Mouse (Mus musculus): ENCODE results near the gene Ccdc6. TPM values are rescaled to one million over a fixed set of nuclear protein-coding genes. Genes with fewer than 3 reads are reported as not detected.

Gene Ccdc6
- polyA plus RNA-seq, 1 experiment from 2014 or later, result 8.9 TPM

DNA sequence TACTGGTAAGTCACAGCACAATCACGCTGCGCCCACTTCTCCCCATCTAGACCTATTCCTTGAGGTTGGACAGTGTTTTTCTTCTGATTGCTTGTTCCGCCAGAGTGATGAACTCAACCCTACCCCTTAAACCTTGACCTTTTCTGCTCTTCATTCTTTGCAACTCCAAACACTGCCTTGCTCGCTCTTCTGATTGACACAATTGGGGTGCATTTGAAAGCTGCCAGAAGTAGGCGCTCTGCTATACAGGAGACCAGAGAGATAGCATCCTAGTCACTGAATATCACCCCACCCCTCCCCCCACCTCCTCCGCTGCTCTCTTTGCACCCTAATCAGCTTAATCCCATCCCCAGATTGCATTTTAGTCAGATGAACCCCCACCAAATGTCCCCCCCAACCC, 27.6 kb upstream of the Ccdc6 start:
- no peak overlapping the region for H3K27ac ChIP-seq
- no peak overlapping the region for H3K9ac ChIP-seq

DNA sequence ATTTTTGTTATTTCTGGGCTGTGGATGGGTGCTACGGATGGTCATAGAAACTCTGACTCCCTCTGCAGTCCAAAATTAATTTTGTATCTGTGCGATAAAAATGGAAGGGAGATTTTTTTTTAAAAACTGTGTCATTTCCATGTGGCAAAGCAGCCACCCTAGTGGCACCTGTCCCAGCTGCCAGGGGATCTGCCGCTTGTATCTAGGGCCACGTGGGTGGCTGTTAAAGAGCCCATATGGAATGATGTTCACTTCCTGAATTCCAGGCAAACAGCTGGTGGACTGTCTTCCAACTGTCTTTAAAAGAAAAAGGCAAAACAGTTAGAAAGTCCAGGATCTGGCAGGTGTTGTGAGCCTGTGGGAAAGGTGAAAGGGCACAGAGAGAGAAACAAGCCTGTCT, 25.6 kb upstream of the Ccdc6 start:
- Histone ChIP-seq H3K4me3 (replicated peaks) (no peak overlapping the region), H3K9me3 (replicated peaks) (peaks cover 6% of the 10 kb centered on the region; the same call in 1 of the 2 replicates), H3K9ac (no peak overlapping the region), H3K36me3 (no peaks in the 10 kb centered on the region), H3K27me3 (no peaks in the 10 kb centered on the region), H3K4me2 (no peak overlapping the region), H3K27ac (no peak overlapping the region), H3K4me1 (replicated peaks) (no peaks in the 10 kb centered on the region)
- 73% methylated on average over 4 of the region's 4 CpGs for WGBS (ENCODE audit: insufficient replicate concordance)
- DNase-seq (no peak), ATAC-seq (ENCODE audit: low read depth) (no peak)

More for the DNA sequence above, 27.6 kb upstream of the Ccdc6 start:
- Histone ChIP-seq H3K36me3 (no peaks in the 10 kb centered on the region), H3K4me2 (no peak overlapping the region), H3K4me3 (replicated peaks) (no peak overlapping the region), H3K9me3 (replicated peaks) (peaks cover 6% of the 10 kb centered on the region; the same call in 1 of the 2 replicates), H3K27me3 (no peaks in the 10 kb centered on the region), H3K4me1 (replicated peaks) (no peaks in the 10 kb centered on the region)
- 42% methylated on average over 6 of the region's 6 CpGs for WGBS (ENCODE audit: insufficient replicate concordance)
- ATAC-seq (ENCODE audit: low read depth) (no peak), DNase-seq (no peak)

DNA sequence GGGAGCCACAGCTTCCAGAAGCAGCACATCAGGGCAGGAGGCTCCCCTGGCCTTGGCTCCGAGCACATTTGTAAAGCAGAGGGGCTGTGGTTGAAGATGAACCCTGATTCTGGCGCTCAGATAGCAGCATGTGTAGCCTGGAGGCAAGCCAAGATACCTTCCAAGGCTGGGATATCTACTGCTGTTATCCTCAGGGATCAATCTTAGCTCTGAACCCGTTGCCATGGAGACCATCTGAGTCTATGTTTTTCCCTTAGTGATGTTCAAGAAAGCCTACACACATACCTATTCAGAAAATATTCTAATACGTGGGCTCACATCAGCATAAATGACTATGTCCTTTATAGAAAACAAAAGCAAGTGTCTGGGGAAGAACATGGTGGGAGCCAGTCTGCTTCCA, 19.5 kb upstream of the Ccdc6 start:
- Histone ChIP-seq H3K27ac (no peak overlapping the region), H3K27me3 (no peaks in the 10 kb centered on the region), H3K4me2 (no peak overlapping the region), H3K9ac (no peak overlapping the region), H3K4me1 (replicated peaks) (no peaks in the 10 kb centered on the region), H3K4me3 (replicated peaks) (no peak overlapping the region), H3K36me3 (no peaks in the 10 kb centered on the region), H3K9me3 (replicated peaks) (no peaks in the 10 kb centered on the region)
- 50% methylated on average over 4 of the region's 4 CpGs for WGBS (ENCODE audit: insufficient replicate concordance)
- no peak for DNase-seq
- no peak for ATAC-seq (ENCODE audit: low read depth)

DNA sequence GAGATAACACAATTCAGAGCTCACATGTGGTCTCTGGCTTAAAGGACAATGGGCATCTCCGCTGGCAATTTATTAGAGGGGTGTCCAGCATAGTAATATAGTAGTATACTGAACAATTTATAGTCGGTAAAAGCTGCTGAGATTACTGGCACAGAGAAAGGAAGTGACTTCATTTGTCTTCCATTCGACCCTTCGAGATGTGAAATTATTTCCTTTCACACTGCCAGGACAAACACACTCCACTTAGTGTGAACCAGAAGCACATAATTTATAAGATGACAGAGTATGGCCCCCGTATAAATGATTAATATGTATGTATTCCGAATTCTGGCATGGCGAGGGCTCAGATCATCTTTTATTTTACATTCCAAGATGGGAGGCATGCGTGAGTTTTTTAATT, 16.0 kb upstream of the Ccdc6 start:
- no peaks in the 10 kb centered on the region for H3K36me3 ChIP-seq
- DNase-seq (no peak), ATAC-seq (ENCODE audit: low read depth) (no peak)
- no peaks in the 10 kb centered on the region for H3K4me1 ChIP-seq (replicated peaks)
- no peaks in the 10 kb centered on the region for H3K9me3 ChIP-seq (replicated peaks)
- no peak overlapping the region for H3K4me3 ChIP-seq (replicated peaks)
- H3K27me3 ChIP-seq, result no peaks in the 10 kb centered on the region
- no peak overlapping the region for H3K4me2 ChIP-seq
- no peak overlapping the region for H3K9ac ChIP-seq
- 57% methylated on average over 8 of the region's 8 CpGs for WGBS (ENCODE audit: insufficient replicate concordance)
- no peak overlapping the region for H3K27ac ChIP-seq

DNA sequence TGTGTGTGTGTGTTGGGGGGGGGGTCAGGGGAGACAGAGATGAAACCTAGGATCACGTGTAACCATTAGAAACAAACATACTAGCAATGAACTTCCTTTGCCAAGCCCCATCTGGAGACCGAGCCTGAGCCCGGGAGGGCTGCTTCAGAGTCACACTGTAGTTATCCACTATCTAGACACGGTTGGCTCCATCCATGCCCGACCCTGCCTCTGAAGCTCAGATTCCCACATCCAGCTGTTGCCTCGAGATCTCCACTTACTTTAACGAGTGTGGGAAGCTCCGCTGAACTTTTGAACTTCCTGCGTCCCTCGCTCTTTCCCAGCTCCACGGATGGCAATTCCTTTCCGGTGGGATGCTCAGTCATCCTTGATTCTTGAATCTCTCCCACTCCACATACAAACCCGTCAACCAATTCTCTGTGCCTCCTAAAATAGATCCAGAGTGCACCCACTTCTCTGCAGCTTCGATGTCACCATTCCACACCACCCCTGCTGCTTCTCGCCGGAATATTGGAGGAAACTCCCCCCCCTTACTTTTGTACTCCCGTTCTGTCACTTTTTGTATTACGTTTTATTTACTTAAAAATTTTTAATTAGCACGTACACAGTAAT, 15.3 kb upstream of the Ccdc6 start:
- Histone ChIP-seq H3K9ac (no peak overlapping the region), H3K9me3 (replicated peaks) (no peaks in the 10 kb centered on the region), H3K36me3 (no peaks in the 10 kb centered on the region), H3K4me2 (no peak overlapping the region), H3K27ac (no peak overlapping the region), H3K4me3 (replicated peaks) (no peak overlapping the region), H3K27me3 (no peaks in the 10 kb centered on the region), H3K4me1 (replicated peaks) (no peaks in the 10 kb centered on the region)
- DNase-seq (no peak), ATAC-seq (ENCODE audit: low read depth) (no peak)
- 62% methylated on average over 19 of the region's 19 CpGs for WGBS (ENCODE audit: insufficient replicate concordance)

DNA sequence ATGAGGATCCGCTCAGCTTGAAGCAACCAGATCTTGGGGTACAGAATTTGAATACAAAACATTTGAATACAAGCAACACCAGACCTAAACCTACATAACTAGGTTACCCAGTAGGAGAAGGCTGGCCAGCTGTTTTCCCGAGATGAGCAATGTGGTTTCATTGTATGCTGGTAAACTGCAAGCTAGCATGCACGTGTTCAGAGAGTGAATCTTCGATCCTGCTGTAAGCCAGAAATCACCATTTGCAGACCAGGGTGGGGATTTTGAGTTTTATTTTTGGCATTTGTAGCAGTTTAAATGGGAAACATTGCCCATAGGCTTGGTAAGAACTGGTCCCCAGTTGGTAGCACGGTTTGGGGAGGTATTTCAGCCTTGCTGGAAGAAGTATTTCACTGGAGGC, 13.7 kb upstream of the Ccdc6 start:
- Histone ChIP-seq H3K4me2 (no peak overlapping the region), H3K27ac (no peak overlapping the region), H3K4me1 (replicated peaks) (no peaks in the 10 kb centered on the region), H3K4me3 (replicated peaks) (no peak overlapping the region), H3K36me3 (no peaks in the 10 kb centered on the region), H3K27me3 (no peaks in the 10 kb centered on the region), H3K9me3 (replicated peaks) (peaks cover 6% of the 10 kb centered on the region; the same call in 1 of the 2 replicates), H3K9ac (no peak overlapping the region)
- WGBS (ENCODE audit: insufficient replicate concordance), result 59% methylated on average over 5 of the region's 5 CpGs
- DNase-seq, result no peak
- no peak for ATAC-seq (ENCODE audit: low read depth)

DNA sequence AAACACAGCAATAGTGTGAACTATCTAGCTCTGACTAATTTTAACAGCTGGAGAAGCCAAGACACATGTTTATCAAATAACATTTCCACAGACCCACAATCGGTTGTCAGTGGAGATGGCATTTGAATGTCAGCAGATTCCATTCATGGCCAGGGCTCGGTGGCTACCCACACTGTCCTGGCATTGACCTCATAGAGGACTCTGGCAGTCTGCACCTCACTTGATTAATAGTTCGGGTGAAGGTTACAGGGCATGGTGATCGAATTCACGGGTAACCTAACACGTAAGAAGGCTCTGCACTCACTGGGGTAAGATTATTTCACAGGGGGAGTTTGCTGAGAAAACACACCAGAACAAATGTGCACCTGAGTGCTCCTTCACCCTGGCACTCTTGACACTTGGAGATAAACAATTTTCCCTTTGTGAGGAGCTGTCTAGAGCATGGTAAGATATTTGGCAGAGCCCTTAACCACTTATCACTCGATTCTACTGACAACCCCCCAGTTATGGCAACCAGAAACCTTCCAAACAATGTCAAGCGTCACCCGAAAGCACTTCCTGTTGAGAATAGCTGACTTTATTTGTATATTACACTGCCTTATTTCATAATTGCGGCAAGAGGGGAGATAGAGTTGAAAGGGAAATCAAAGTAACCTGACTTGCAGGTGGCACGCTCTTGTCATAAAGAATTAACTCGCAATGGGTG, 11.5 kb upstream of the Ccdc6 start:
- no peaks in the 10 kb centered on the region for H3K4me1 ChIP-seq (replicated peaks)
- H3K4me2 ChIP-seq, result no peak overlapping the region
- no peaks in the 10 kb centered on the region for H3K36me3 ChIP-seq
- H3K9me3 ChIP-seq (replicated peaks), result peaks cover 6% of the 10 kb centered on the region; the same call in 1 of the 2 replicates
- H3K4me3 ChIP-seq (replicated peaks), result no peak overlapping the region
- DNase-seq (no peak), ATAC-seq (ENCODE audit: low read depth) (no peak)
- WGBS (ENCODE audit: insufficient replicate concordance), result 66% methylated on average over 12 of the region's 12 CpGs
- H3K9ac ChIP-seq, result no peak overlapping the region
- no peaks in the 10 kb centered on the region for H3K27me3 ChIP-seq
- no peak overlapping the region for H3K27ac ChIP-seq

DNA sequence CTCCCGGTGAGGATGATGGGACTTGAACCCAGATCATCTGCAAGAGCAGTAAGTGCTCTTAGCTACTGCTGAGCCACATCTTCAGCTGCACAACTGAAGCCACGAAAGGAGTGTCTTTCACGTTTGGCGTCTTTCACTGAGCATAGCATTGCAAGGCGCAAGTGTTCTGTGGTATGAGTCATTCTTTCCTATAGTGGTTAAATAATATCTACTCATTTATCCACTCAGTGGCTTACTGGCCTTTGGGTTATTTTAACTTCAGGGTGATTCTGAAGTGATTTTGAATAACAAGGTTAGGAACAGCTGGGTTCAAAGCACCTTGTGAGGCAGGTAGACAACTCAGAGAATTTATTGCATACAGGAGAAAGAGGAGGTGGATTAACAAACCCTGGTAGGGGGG, 8.1 kb upstream of the Ccdc6 start:
- peaks cover 4% of the 10 kb centered on the region for H3K4me1 ChIP-seq (replicated peaks)
- no peaks in the 10 kb centered on the region for H3K36me3 ChIP-seq
- ATAC-seq (ENCODE audit: low read depth) (no peak), DNase-seq (no peak)
- no peak overlapping the region for H3K9ac ChIP-seq
- no peak overlapping the region for H3K27ac ChIP-seq
- H3K27me3 ChIP-seq, result no peaks in the 10 kb centered on the region
- peaks cover 6% of the 10 kb centered on the region; the same call in 1 of the 2 replicates for H3K9me3 ChIP-seq (replicated peaks)
- H3K4me2 ChIP-seq, result no peak overlapping the region
- 71% methylated on average over 5 of the region's 5 CpGs for WGBS (ENCODE audit: insufficient replicate concordance)
- H3K4me3 ChIP-seq (replicated peaks), result no peak overlapping the region

DNA sequence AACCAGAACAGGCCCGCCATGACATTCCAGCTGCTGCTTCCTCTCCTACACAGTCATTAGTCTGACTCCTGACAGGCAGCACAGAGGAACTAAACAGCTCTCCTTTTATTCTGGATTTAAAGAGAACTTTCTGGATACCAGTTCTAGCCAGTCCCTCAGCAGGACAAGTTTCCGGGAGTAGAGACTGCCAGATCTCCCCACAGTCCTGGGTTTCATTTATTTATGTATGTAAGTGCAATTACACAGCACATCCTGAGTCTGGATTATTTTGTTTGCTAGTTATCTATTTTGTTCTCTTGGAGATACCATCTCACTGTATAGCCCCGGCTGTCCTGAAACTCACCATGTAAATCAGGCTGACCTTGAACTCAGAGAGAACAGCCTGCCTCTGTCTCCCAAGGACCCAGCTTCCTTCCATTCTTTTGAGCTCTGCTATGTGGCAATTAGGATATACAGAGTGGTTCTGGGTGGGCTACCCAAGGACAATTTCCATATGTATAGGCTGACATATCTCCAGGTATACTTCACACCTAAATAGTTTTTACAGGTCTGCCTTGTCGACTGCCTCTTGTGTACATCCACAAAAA, 5.0 kb upstream of the Ccdc6 start:
- DNase-seq (no peak), ATAC-seq (ENCODE audit: low read depth) (no peak)
- 53% methylated on average over 4 of the region's 4 CpGs for WGBS (ENCODE audit: insufficient replicate concordance)
- peaks cover 6% of the 10 kb centered on the region; the same call in 1 of the 2 replicates for H3K9me3 ChIP-seq (replicated peaks)
- H3K27me3 ChIP-seq, result no peaks in the 10 kb centered on the region
- no peak overlapping the region for H3K4me3 ChIP-seq (replicated peaks)
- no peak overlapping the region for H3K9ac ChIP-seq
- H3K4me1 ChIP-seq (replicated peaks), result peaks cover 29% of the 10 kb centered on the region
- H3K27ac ChIP-seq, result no peak overlapping the region
- no peak overlapping the region for H3K4me2 ChIP-seq
- no peaks in the 10 kb centered on the region for H3K36me3 ChIP-seq

DNA sequence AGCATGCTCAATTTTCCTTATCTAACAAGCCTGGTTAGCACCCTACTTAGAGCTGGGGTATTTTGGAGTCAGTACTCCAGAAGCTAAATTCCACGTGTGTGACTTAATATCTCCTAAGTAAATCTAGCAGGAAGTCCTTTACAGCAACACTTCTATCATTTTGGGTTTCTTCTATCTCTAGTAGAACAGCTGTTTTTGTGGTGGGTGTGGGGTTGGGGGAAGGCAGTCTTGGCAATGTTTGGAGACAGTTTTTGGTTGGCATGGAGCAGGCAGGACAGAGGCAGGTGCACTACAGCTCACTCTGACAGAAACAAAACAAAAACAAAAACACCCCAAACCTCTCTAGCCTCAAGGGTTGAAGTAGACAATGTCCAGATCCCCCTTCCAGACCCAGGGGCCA, 3.1 kb upstream of the Ccdc6 start:
- Histone ChIP-seq H3K9ac (peak overlapping the region; percentile 15; the same call in 1 of the 2 replicates), H3K9me3 (replicated peaks) (no peaks in the 10 kb centered on the region), H3K36me3 (no peaks in the 10 kb centered on the region), H3K4me2 (no peak overlapping the region), H3K4me3 (replicated peaks) (no peak overlapping the region), H3K27me3 (no peaks in the 10 kb centered on the region), H3K4me1 (replicated peaks) (peaks cover 43% of the 10 kb centered on the region), H3K27ac (no peak overlapping the region)
- 0% methylated on average over 1 of the region's 1 CpGs for WGBS (ENCODE audit: insufficient replicate concordance)
- ATAC-seq (ENCODE audit: low read depth) (no peak), DNase-seq (no peak)

DNA sequence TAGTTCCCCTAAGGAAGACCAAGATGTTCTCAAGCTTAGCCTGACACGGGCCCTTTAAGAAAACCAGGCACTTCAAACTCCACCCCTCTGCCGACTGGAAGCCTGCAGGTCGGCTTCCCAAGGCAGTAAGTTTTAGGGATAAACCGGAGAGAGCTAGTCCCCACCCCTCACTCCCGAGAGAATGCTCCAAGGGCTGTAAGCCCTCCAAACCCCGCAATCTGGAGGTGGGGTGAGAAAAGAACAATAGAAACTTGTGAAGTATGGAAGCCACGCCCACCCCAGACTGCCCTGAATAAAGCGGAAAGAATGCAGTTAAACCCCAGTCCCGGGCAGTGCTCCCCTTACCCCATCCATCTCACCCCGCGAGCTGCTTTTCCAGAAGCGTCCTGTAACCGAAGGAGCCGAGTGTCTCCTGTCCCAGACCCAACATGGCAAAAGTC, 1.9 kb upstream of the Ccdc6 start:
- H3K4me1 ChIP-seq (replicated peaks), result peaks cover 56% of the 10 kb centered on the region
- no peaks in the 10 kb centered on the region for H3K9me3 ChIP-seq (replicated peaks)
- ATAC-seq (ENCODE audit: low read depth) (no peak), DNase-seq (peak; percentile 44)
- H3K4me2 ChIP-seq, result peak overlapping the region; percentile 98
- H3K27ac ChIP-seq, result peak overlapping the region; percentile 88
- no peaks in the 10 kb centered on the region for H3K27me3 ChIP-seq
- peak overlapping the region; percentile 95 for H3K4me3 ChIP-seq (replicated peaks)
- 0% methylated on average over 14 of the region's 14 CpGs for WGBS (ENCODE audit: insufficient replicate concordance)
- peak overlapping the region; percentile 94 for H3K9ac ChIP-seq
- peaks cover 5% of the 10 kb centered on the region; the same call in 1 of the 2 replicates for H3K36me3 ChIP-seq
